Comparison of ENCODE assay signal across 9 mouse cellular contexts in the genomic region with DNA sequence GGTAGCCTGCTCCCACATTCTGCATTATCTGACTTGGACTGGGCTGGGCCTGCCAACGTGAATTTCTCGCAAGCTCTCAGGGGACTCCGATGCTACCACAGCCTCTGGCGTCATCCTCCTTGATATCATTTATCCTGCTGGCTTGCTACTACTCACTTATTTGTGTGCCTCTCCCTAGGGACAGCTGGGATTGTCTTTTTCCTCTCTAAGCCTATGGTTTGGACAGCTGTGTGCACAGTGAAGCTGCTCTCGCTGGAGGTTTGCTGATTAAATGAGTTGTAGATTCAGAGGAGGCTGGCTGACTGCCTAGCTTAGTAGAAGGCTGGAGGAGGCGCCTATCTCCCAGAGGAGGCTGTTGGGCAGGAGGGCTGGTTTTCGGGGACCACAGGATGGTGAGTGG. TPM values are rescaled to one million over a fixed set of nuclear protein-coding genes. Genes with fewer than 3 reads are reported as not detected.
DNase-seq lines count a peak whose midpoint lies in the region; ATAC-seq and TF ChIP-seq lines count a peak whose summit lies in the region.
"Had no signal": no experiment of that assay in that cellular context is flagged by ENCODE, and none has a peak within 500 bp of the region (broad histone marks: within the 10 kb centered on the region; RNA-seq: fewer than 3 reads in every experiment).

No protein-coding gene starts in this region.

- WGBS in forebrain, embryonic 12.5 days: 73% methylated on average over 7 of the region's 7 CpGs
- 77% methylated on average over 7 of the region's 7 CpGs for WGBS in forebrain, embryonic 16.5 days
- WGBS in limb, embryonic 14.5 days: 67% methylated on average over 7 of the region's 7 CpGs
- WGBS in stomach, postnatal 0 days: 36% methylated on average over 7 of the region's 7 CpGs

- no peak for TF ChIP-seq POLR2A in limb, embryonic 14.5 days (IDR thresholded peaks at IDR 0.05; ENCODE audit: borderline replicate concordance, extremely low read depth, insufficient read depth, insufficient read length)

- H3K27me3 ChIP-seq in forebrain, embryonic 12.5 days: no peaks in the 10 kb centered on the region
- no peaks in the 10 kb centered on the region for H3K27me3 ChIP-seq in forebrain, embryonic 16.5 days (replicated peaks; ENCODE audit: control insufficient read depth, insufficient read depth, low read length)
- no peaks in the 10 kb centered on the region for H3K27me3 ChIP-seq in limb, embryonic 14.5 days (ENCODE audit: control insufficient read depth, insufficient read depth, low read length)
- H3K27me3 ChIP-seq in stomach, postnatal 0 days (ENCODE audit: control insufficient read depth, insufficient read depth, low read length): no peaks in the 10 kb centered on the region
- H3K27me3 ChIP-seq: liver, embryonic 15.5 days had no signal

- H3K4me3 ChIP-seq in forebrain, embryonic 12.5 days (replicated peaks): no peak overlapping the region
- no peak overlapping the region for H3K4me3 ChIP-seq in forebrain, embryonic 16.5 days (replicated peaks; ENCODE audit: low read length)
- H3K4me3 ChIP-seq in limb, embryonic 14.5 days (replicated peaks; ENCODE audit: low read length): no peak overlapping the region
- H3K4me3 ChIP-seq in stomach, postnatal 0 days (ENCODE audit: low read depth, low read length): no peak overlapping the region
- H3K4me3 ChIP-seq: liver, embryonic 15.5 days had no signal

- H3K4me1 ChIP-seq in forebrain, embryonic 12.5 days: peaks cover 10% of the 10 kb centered on the region; the same call in 1 of the 2 replicates
- peaks cover 5% of the 10 kb centered on the region; the same call in 1 of the 2 replicates for H3K4me1 ChIP-seq in forebrain, embryonic 16.5 days (replicated peaks; ENCODE audit: control insufficient read depth, insufficient read depth, low read length)
- H3K4me1 ChIP-seq in limb, embryonic 14.5 days (ENCODE audit: control insufficient read depth, insufficient read depth, low read length): peaks cover 31% of the 10 kb centered on the region
- H3K4me1 ChIP-seq in stomach, postnatal 0 days (replicated peaks; ENCODE audit: control insufficient read depth, insufficient read depth): peaks cover 4% of the 10 kb centered on the region; the same call in 1 of the 2 replicates
- H3K4me1 ChIP-seq: liver, embryonic 15.5 days had no signal

- peak overlapping the region; percentile 32; the same call in 1 of the 2 replicates for H3K27ac ChIP-seq in forebrain, embryonic 12.5 days
- H3K27ac ChIP-seq in forebrain, embryonic 16.5 days (ENCODE audit: low read length): no peak overlapping the region
- no peak overlapping the region for H3K27ac ChIP-seq in limb, embryonic 14.5 days (replicated peaks; ENCODE audit: low read depth, low read length)
- H3K27ac ChIP-seq in stomach, postnatal 0 days (replicated peaks): no peak overlapping the region; the same call in 1 of the 2 replicates
- H3K27ac ChIP-seq: liver, embryonic 15.5 days had no signal

- H3K9ac ChIP-seq in forebrain, embryonic 12.5 days: no peak overlapping the region
- no peak overlapping the region for H3K9ac ChIP-seq in forebrain, embryonic 16.5 days (replicated peaks; ENCODE audit: low read depth, low read length)
- H3K9ac ChIP-seq in limb, embryonic 14.5 days (ENCODE audit: low read depth, low read length, severe bottlenecking): no peak overlapping the region
- 0 out of 2 replicates have a peak overlapping the region, but pooled peaks have one; percentile 1 for H3K9ac ChIP-seq in stomach, postnatal 0 days (ENCODE audit: low read length)
- H3K9ac ChIP-seq: liver, embryonic 15.5 days had no signal

- TF ChIP-seq EP300 in stomach, postnatal 0 days (optimal IDR thresholded peaks at IDR 0.05): no peak

- no peaks in the 10 kb centered on the region for H3K9me3 ChIP-seq in forebrain, embryonic 12.5 days
- no peaks in the 10 kb centered on the region for H3K9me3 ChIP-seq in forebrain, embryonic 16.5 days (ENCODE audit: control insufficient read depth, low read length)
- no peaks in the 10 kb centered on the region for H3K9me3 ChIP-seq in limb, embryonic 14.5 days (ENCODE audit: control insufficient read depth, low read length)
- H3K9me3 ChIP-seq in stomach, postnatal 0 days (ENCODE audit: control insufficient read depth, low read length): no peaks in the 10 kb centered on the region
- H3K9me3 ChIP-seq: liver, embryonic 15.5 days had no signal

- no peak overlapping the region for H3K4me2 ChIP-seq in forebrain, embryonic 12.5 days
- no peak overlapping the region for H3K4me2 ChIP-seq in forebrain, embryonic 16.5 days (ENCODE audit: low read length)
- H3K4me2 ChIP-seq in limb, embryonic 14.5 days (replicated peaks; ENCODE audit: low read depth, low read length, severe bottlenecking): no peak overlapping the region
- H3K4me2 ChIP-seq in stomach, postnatal 0 days (replicated peaks; ENCODE audit: low read depth): no peak overlapping the region
- H3K4me2 ChIP-seq: liver, embryonic 15.5 days had no signal

- ATAC-seq in forebrain, embryonic 12.5 days (ENCODE audit: low FRiP score): no peak
- no peak for ATAC-seq in forebrain, embryonic 16.5 days
- no peak for ATAC-seq in limb, embryonic 14.5 days (ENCODE audit: low FRiP score, low read depth)
- peak; percentile 38; the same call in 1 of the 2 replicates for ATAC-seq in stomach, postnatal 0 days (ENCODE audit: low FRiP score, low TSS enrichment)

- no peak for TF ChIP-seq CTCF in stomach, postnatal 0 days (IDR thresholded peaks at IDR 0.05; ENCODE audit: low read depth)

- peak; percentile 51 to 71 for DNase-seq in heart, adult 18-20 months
- peak; percentile 6 to 13 for DNase-seq in kidney, adult 8-10 months
- peak; percentile 60 for DNase-seq in limb, embryonic 14.5 days (ENCODE audit: low spot score)
- no peak for DNase-seq in stomach, postnatal 0 days (ENCODE audit: low spot score)
- DNase-seq in testis, postnatal 14 days (ENCODE audit: low spot score): no peak
- DNase-seq in T-cell, adult 2 months (ENCODE audit: low spot score): no peak

- H3K36me3 ChIP-seq in forebrain, embryonic 12.5 days (replicated peaks): no peaks in the 10 kb centered on the region
- H3K36me3 ChIP-seq in forebrain, embryonic 16.5 days (ENCODE audit: control insufficient read depth, insufficient read depth): no peaks in the 10 kb centered on the region
- no peaks in the 10 kb centered on the region for H3K36me3 ChIP-seq in limb, embryonic 14.5 days (ENCODE audit: control insufficient read depth, insufficient read depth, low read length)
- no peaks in the 10 kb centered on the region for H3K36me3 ChIP-seq in stomach, postnatal 0 days (ENCODE audit: control insufficient read depth, insufficient read depth, low read length)
- H3K36me3 ChIP-seq: liver, embryonic 15.5 days had no signal

RNA-seq across cellular contexts. Expression of a gene that starts 46.8 kb away (rescaled TPM):
- polyA plus RNA-seq in forebrain, embryonic 12.5 days (2016; fragmentation: Nextera tagmentation; extraction: Ambion mirVana): 4.7 and 7.0 TPM in 2 replicates
- 6.8 and 7.3 TPM in 2 replicates for polyA plus RNA-seq in forebrain, embryonic 16.5 days (2015; fragmentation: Nextera tagmentation; extraction: Ambion mirVana)
- total RNA-seq in heart, adult 18-20 months (2021): under 1 TPM; 0.21 to 0.32 TPM
- 24.2 and 31.6 TPM in 2 replicates for polyA plus RNA-seq in limb, embryonic 14.5 days (2012; rRNA removed)
- 9.4 and 11.7 TPM in 2 replicates for polyA plus RNA-seq in limb, embryonic 14.5 days (2014; fragmentation: Nextera tagmentation; extraction: Ambion mirVana)
- polyA plus RNA-seq in stomach, postnatal 0 days (2015; fragmentation: Nextera tagmentation; extraction: Ambion mirVana): 1.8 and 2.0 TPM in 2 replicates

Comparison
In these comparisons a context has a peak if more than half of its experiments do, and no peak if none do; other contexts are left out.
1. DNase-seq: peak in heart, adult 18-20 months (2 of 2), kidney, adult 8-10 months (2 of 2) and limb, embryonic 14.5 days (single experiment); none in stomach, postnatal 0 days (single experiment), testis, postnatal 14 days (single experiment) and T-cell, adult 2 months (single experiment).